Mouse (Mus musculus) liver, embryonic 14.5 days (tissue): Measurements from ENCODE around the gene Tmem233. TPM values are rescaled to one million over a fixed set of nuclear protein-coding genes. Genes with fewer than 3 reads are reported as not detected.

Source experiments
- ATAC-seq: fragments of 200-750 bp; cut with Nextera tagmentation; 2 replicates; pipeline ENCODE4 v1.8.0; 2017; ENCODE audit warnings: moderate number of reproducible peaks, mild to moderate bottlenecking, moderate library complexity; ENCODE audit not compliant: insufficient read depth
- DNase-seq, 3 experiments: peaks; one replicate each; pipeline ENCODE4 v3.0.0-alpha.2; 2012 to 2013; ENCODE audit warnings: low read depth in 3 of 3, low spot score in 3 of 3
- H3K27ac ChIP-seq: fragments of 300-500 bp; sonication (generic); 2 replicates; pipeline ENCODE4 v1.5.1; 2014; ENCODE audit warnings: moderate library complexity, mild to moderate bottlenecking, control low read depth, inconsistent platforms
- H3K27me3 ChIP-seq: fragments of 300-500 bp; sonication (generic); 2 replicates; pipeline ENCODE4 v1.6.1; 2014; ENCODE audit warnings: mild to moderate bottlenecking, low read length, moderate library complexity; ENCODE audit not compliant: control insufficient read depth, insufficient read depth
- H3K36me3 ChIP-seq: fragments of 300-500 bp; sonication (generic); replicated peaks from 2 replicates; pipeline ENCODE4 v1.6.1; 2014; ENCODE audit warnings: low read depth; ENCODE audit not compliant: control insufficient read depth, insufficient read depth
- H3K4me1 ChIP-seq, 2 experiments: fragments of 200-500 bp in 1 of 2; fragments of 300-500 bp in 1 of 2; sonication (generic) in 1 of 2; replicated peaks; 2 replicates each; pipeline ENCODE4 v1.6.1; 2012 to 2014; ENCODE audit warnings: antibody characterized with exemption in 1 of 2, inconsistent platforms in 1 of 2, low read length in 1 of 2; ENCODE audit not compliant: control insufficient read depth in 2 of 2, insufficient read depth in 2 of 2
- H3K4me2 ChIP-seq: fragments of 300-500 bp; sonication (generic); 2 replicates; pipeline ENCODE4 v1.6.1; 2014; ENCODE audit warnings: low read depth, mild to moderate bottlenecking, control low read depth, moderate library complexity
- H3K4me3 ChIP-seq, 2 experiments: fragments of 200-500 bp in 1 of 2; fragments of 300-500 bp in 1 of 2; sonication (generic) in 1 of 2; 2 replicates each; pipeline ENCODE4 v1.5.1; 2012 to 2014; ENCODE audit warnings: low read depth in 2 of 2, low read length in 2 of 2, mild to moderate bottlenecking in 2 of 2, control low read depth in 1 of 2, inconsistent platforms in 1 of 2, moderate library complexity in 1 of 2; ENCODE audit not compliant: insufficient read depth in 1 of 2
- H3K9ac ChIP-seq: fragments of 300-500 bp; sonication (generic); replicated peaks from 2 replicates; pipeline ENCODE4 v1.6.1; 2014; ENCODE audit warnings: mild to moderate bottlenecking, control low read depth, moderate library complexity
- H3K9me3 ChIP-seq: fragments of 300-500 bp; sonication (generic); 2 replicates; pipeline ENCODE4 v1.6.1; 2016; ENCODE audit warnings: low read length, mixed read lengths; ENCODE audit not compliant: control insufficient read depth
- CTCF ChIP-seq: IDR thresholded peaks from 2 replicates; pipeline ENCODE4 v1.5.1; 2016; ENCODE audit warnings: antibody characterized with exemption, low read depth, control low read depth
- EP300 ChIP-seq: IDR thresholded peaks from 2 replicates; pipeline ENCODE4 v1.6.1; 2016; ENCODE audit warnings: antibody characterized with exemption, low read depth
- WGBS: fragments of 180-500 bp; shearing (Covaris S2); extraction: QIAGEN DNeasy Blood & Tissue Kit; methylation state at CpG from one replicate; pipeline ENCODE4 v1.1.7; 2014; ENCODE audit not compliant: insufficient replicate concordance; 5-methylcytosine and 5-hydroxymethylcytosine counted together
- polyA plus RNA-seq, 2 experiments: library from polyadenylated mRNA; depleted of rRNA in 1 of 2; stranded (reverse) in 1 of 2; unstranded in 1 of 2; fragments of >200 nt; fragmentation: Nextera tagmentation in 1 of 2; extraction: Ambion mirVana in 1 of 2; gene quantifications; 2 replicates each; pipeline versions ENCODE4 v1.2.1 to v1.2.3; 2012 to 2014

The Tmem233 gene
- polyA plus RNA-seq, 2 experiments, result not detected

- no peak for DNase-seq
- Histone ChIP-seq H3K36me3 (peaks cover 54% of the 10 kb centered on the region), H3K4me3 (peak overlapping the region; percentile 88 to 100), H3K9me3 (no peaks in the 10 kb centered on the region), H3K9ac (peak overlapping the region; percentile 99), H3K27me3 (no peaks in the 10 kb centered on the region), H3K4me1 (peaks cover 55 to 57% of the 10 kb centered on the region in 2 experiments), H3K4me2 (peak overlapping the region; percentile 95), H3K27ac (peak overlapping the region; percentile 99)
- peak; percentile 9; the same call in 1 of the 2 replicates for ATAC-seq
- WGBS, result 40% methylated on average over 12 of the region's 12 CpGs
- no peak for TF ChIP-seq CTCF
Measured at GRCm38 (mm10) chr5:116022131-116022530, 60.9 kb downstream of the Tmem233 start.

DNA sequence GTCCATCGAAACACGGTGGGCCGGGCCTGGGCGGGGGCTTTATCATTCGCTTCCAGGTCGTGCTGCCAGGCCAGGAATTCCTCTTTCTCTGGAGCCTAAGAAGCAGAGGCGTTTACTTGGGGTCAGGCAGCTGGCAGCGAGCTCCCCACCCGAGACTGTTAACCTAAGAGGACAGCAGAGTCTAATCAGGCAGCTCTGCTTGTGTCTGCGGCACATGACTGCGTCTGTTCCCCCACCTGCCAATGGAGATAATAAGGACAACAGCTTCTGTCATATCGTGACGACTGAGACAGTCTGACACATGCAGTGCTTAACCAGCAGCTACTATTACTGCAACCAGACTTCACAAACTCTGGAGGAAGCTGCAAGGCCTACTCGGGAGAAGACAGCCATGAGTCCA, 61.5 kb downstream of the Tmem233 start:
- Histone ChIP-seq H3K9me3 (no peaks in the 10 kb centered on the region), H3K36me3 (peaks cover 60% of the 10 kb centered on the region), H3K4me1 (peaks cover 51 to 54% of the 10 kb centered on the region in 2 experiments), H3K4me3 (peak overlapping the region; percentile 88 to 100), H3K9ac (peak overlapping the region; percentile 99), H3K27me3 (no peaks in the 10 kb centered on the region), H3K4me2 (peak overlapping the region; percentile 95), H3K27ac (peak overlapping the region; percentile 99)
- peak; percentile 82 for DNase-seq
- 16% methylated on average over 14 of the region's 14 CpGs for WGBS
- TF ChIP-seq CTCF (no peak), EP300 (peak; percentile 93)
- ATAC-seq, result peak; percentile 67

DNA sequence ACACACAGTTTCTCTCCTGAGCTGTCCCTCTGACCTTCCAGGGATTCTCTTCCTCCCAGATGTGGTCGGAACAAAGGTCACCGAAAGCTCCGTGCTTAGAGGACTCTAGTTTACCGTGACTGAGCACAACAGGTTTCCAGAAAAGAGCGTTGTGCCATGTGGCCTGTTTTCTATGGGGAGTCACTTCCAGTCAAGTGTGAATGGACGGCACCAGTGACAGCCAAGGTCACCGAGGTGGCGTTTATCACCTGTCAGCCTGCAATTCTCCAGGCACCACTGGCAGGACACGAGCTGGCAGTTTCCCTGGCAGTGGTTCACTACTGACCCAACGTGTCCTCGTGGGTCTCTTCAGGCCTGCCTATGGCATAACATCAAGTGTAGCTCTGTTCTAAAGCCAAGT, 63.7 kb downstream of the Tmem233 start:
- 69% methylated on average over 11 of the region's 11 CpGs for WGBS
- H3K9me3 ChIP-seq, result no peaks in the 10 kb centered on the region
- H3K27ac ChIP-seq, result peak overlapping the region; percentile 45
- DNase-seq (no peak), ATAC-seq (no peak)
- H3K4me3 ChIP-seq, result no peak overlapping the region
- H3K4me1 ChIP-seq, result peaks cover 36% of the 10 kb centered on the region in 2 experiments
- no peaks in the 10 kb centered on the region for H3K27me3 ChIP-seq
- TF ChIP-seq EP300 (no peak), CTCF (no peak)
- peak overlapping the region; percentile 28 for H3K4me2 ChIP-seq
- H3K36me3 ChIP-seq, result peaks cover 81% of the 10 kb centered on the region
- peak overlapping the region; percentile 45 for H3K9ac ChIP-seq

GRCm38 (mm10) chr5:116018784-116019183, 64.3 kb downstream of the Tmem233 start:
- no peak for DNase-seq
- H3K4me1 ChIP-seq, result peaks cover 36% of the 10 kb centered on the region in 2 experiments
- H3K9me3 ChIP-seq, result no peaks in the 10 kb centered on the region
- H3K27me3 ChIP-seq, result no peaks in the 10 kb centered on the region
- peak overlapping the region; percentile 28; the same call in 1 of the 2 replicates for H3K4me2 ChIP-seq
- peak; percentile 51 for TF ChIP-seq CTCF
- TF ChIP-seq EP300, result no peak
- H3K4me3 ChIP-seq, result no peak overlapping the region
- no peak overlapping the region; the same call in 1 of the 2 replicates for H3K9ac ChIP-seq
- H3K36me3 ChIP-seq, result peaks cover 87% of the 10 kb centered on the region
- WGBS, result 56% methylated on average over 6 of the region's 6 CpGs
- peak overlapping the region; percentile 45 for H3K27ac ChIP-seq
- no peak for ATAC-seq

GRCm38 (mm10) chr5:116018196-116018595, 64.8 kb downstream of the Tmem233 start:
- DNase-seq (no peak), ATAC-seq (no peak)
- no peak overlapping the region for H3K4me3 ChIP-seq

More at GRCm38 (mm10) chr5:116018196-116018595, 64.8 kb downstream of the Tmem233 start:
- no peak overlapping the region for H3K4me2 ChIP-seq
- H3K9ac ChIP-seq, result no peak overlapping the region
- H3K4me1 ChIP-seq, result peaks cover 36% of the 10 kb centered on the region in 2 experiments
- no peaks in the 10 kb centered on the region for H3K9me3 ChIP-seq
- no peaks in the 10 kb centered on the region for H3K27me3 ChIP-seq
- H3K36me3 ChIP-seq, result peaks cover 93% of the 10 kb centered on the region
- TF ChIP-seq EP300 (no peak), CTCF (no peak)
- 89% methylated on average over 9 of the region's 9 CpGs for WGBS
- H3K27ac ChIP-seq, result no peak overlapping the region
